Mouse (Mus musculus) limb, embryonic 14.5 days (tissue): ENCODE measurements at regions not wholly inside any gene's neighbourhood (a gene's known extent, or its start where the extent isn't known, plus 50 kb on each side); places are given as distances from the start of the nearest gene placed in this dataset.

Experiments used
- ATAC-seq: fragments of 200-750 bp; cut with Nextera tagmentation; 2 replicates; pipeline ENCODE4 v1.8.0; 2017; ENCODE audit warnings: low read depth, moderate number of reproducible peaks, moderate TSS enrichment; ENCODE audit not compliant: low FRiP score
- DNase-seq: peaks from one replicate; pipeline ENCODE4 v3.0.0-alpha.2; 2015; ENCODE audit warnings: low spot score
- H3K27ac ChIP-seq: fragments of 300-500 bp; sonication (generic); replicated peaks from 2 replicates; pipeline ENCODE4 v1.5.1; 2014; ENCODE audit warnings: low read depth, mild to moderate bottlenecking, low read length, moderate library complexity, mixed read lengths
- H3K27me3 ChIP-seq: fragments of 300-500 bp; sonication (generic); 2 replicates; pipeline ENCODE4 v1.6.1; 2014; ENCODE audit warnings: low read length, mixed read lengths; ENCODE audit not compliant: control insufficient read depth, insufficient read depth
- H3K36me3 ChIP-seq: fragments of 300-500 bp; sonication (generic); 2 replicates; pipeline ENCODE4 v1.6.1; 2014; ENCODE audit warnings: mild to moderate bottlenecking, low read length, moderate library complexity, mixed read lengths; ENCODE audit not compliant: control insufficient read depth, insufficient read depth
- H3K4me1 ChIP-seq: fragments of 300-500 bp; sonication (generic); 2 replicates; pipeline ENCODE4 v1.6.1; 2014; ENCODE audit warnings: antibody characterized with exemption, low read length, mixed read lengths; ENCODE audit not compliant: control insufficient read depth, insufficient read depth
- H3K4me2 ChIP-seq: fragments of 300-500 bp; sonication (generic); replicated peaks from 2 replicates; pipeline ENCODE4 v1.6.1; 2014; ENCODE audit warnings: low read depth, mild to moderate bottlenecking, low read length, moderate library complexity; ENCODE audit not compliant: severe bottlenecking
- H3K4me3 ChIP-seq: fragments of 300-500 bp; sonication (generic); replicated peaks from 2 replicates; pipeline ENCODE4 v1.5.1; 2014; ENCODE audit warnings: low read length
- H3K9ac ChIP-seq: fragments of 300-500 bp; sonication (generic); 2 replicates; pipeline ENCODE4 v1.6.1; 2014; ENCODE audit warnings: mild to moderate bottlenecking, low read depth, low read length, moderate library complexity; ENCODE audit not compliant: severe bottlenecking
- H3K9me3 ChIP-seq: fragments of 300-500 bp; sonication (generic); 2 replicates; pipeline ENCODE4 v1.6.1; 2016; ENCODE audit warnings: low read length; ENCODE audit not compliant: control insufficient read depth
- POLR2A ChIP-seq: fragments of 200-500 bp; IDR thresholded peaks from 2 replicates; pipeline ENCODE4 v1.8.0; 2012; ENCODE audit warnings: inconsistent platforms, mild to moderate bottlenecking, moderate library complexity, borderline replicate concordance; ENCODE audit not compliant: insufficient read depth, insufficient read length; ENCODE audit errors: extremely low read depth
- WGBS: fragments of 180-500 bp; shearing (Covaris S2); extraction: QIAGEN DNeasy Blood & Tissue Kit; methylation state at CpG from one replicate; pipeline ENCODE4 v1.1.7; 2014; 5-methylcytosine and 5-hydroxymethylcytosine counted together

GRCm38 (mm10) chr12:71370091-71370490, 60.4 kb downstream of the Dact1 start:
- H3K9ac ChIP-seq: no peak overlapping the region
- H3K27ac ChIP-seq: no peak overlapping the region
- H3K9me3 ChIP-seq: no peaks in the 10 kb centered on the region
- DNase-seq (no peak), ATAC-seq (no peak)
- no peak overlapping the region for H3K4me2 ChIP-seq
- H3K4me3 ChIP-seq: no peak overlapping the region
- H3K36me3 ChIP-seq: no peaks in the 10 kb centered on the region
- H3K4me1 ChIP-seq: peaks cover 10% of the 10 kb centered on the region; the same call in 1 of the 2 replicates
- TF ChIP-seq POLR2A: no peak
- WGBS: 47% methylated on average over 5 of the region's 5 CpGs
- H3K27me3 ChIP-seq: no peaks in the 10 kb centered on the region

DNA sequence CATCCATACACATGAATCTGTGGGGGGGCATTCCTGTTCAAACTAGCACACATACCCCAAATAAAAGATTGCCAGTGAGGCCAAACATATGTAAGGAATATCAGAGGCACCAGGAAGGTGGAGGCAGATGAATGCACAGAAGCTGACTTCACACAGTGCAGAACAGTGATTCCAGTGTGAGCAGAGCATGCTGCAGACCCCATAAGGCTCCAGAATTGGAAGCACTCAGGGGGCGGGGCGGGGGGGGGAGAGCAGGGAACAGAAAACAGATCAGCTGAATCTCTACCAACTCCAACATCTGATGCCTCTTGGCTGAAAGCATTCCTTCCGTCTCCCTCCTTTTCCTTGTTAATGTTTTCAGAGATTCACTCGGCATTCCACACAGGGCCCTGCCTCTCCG, 62.3 kb downstream of the Dact1 start:
- H3K4me2 ChIP-seq: no peak overlapping the region
- H3K27ac ChIP-seq: no peak overlapping the region
- TF ChIP-seq POLR2A: no peak
- WGBS: 58% methylated on average over 5 of the region's 5 CpGs
- no peaks in the 10 kb centered on the region for H3K36me3 ChIP-seq
- ATAC-seq: no peak
- no peak overlapping the region for H3K4me3 ChIP-seq
- peaks cover 10% of the 10 kb centered on the region; the same call in 1 of the 2 replicates for H3K4me1 ChIP-seq
- DNase-seq: peak; percentile 23
- H3K9ac ChIP-seq: no peak overlapping the region
- no peaks in the 10 kb centered on the region for H3K9me3 ChIP-seq
- peaks cover 4% of the 10 kb centered on the region; the same call in 1 of the 2 replicates for H3K27me3 ChIP-seq

DNA sequence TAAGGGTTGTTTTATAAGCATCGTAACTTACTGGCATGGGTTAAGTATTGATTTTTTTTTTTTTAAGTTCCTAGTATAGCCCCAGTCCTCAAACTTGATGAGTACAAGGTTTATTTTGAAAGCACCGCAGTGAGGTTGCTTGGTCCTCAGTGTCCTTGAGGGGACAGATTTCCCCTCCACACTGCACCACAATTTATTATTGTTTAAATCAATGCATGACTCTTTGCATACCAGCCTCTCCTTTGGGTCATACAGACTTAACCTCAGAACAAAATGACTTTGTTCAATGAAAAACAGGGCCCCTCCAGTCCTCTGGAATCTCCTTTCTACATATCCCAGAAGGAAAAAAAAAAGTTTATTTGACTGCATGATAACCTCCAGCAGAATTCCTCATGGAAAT, 63.9 kb downstream of the Dact1 start:
- H3K36me3 ChIP-seq: no peaks in the 10 kb centered on the region
- H3K27ac ChIP-seq: no peak overlapping the region
- no peak overlapping the region for H3K4me3 ChIP-seq
- no peak for DNase-seq
- H3K4me2 ChIP-seq: no peak overlapping the region
- H3K4me1 ChIP-seq: peaks cover 10% of the 10 kb centered on the region; the same call in 1 of the 2 replicates
- no peak overlapping the region for H3K9ac ChIP-seq
- no peak for TF ChIP-seq POLR2A
- H3K27me3 ChIP-seq: peaks cover 4% of the 10 kb centered on the region; the same call in 1 of the 2 replicates
- 26% methylated on average over 2 of the region's 2 CpGs for WGBS
- ATAC-seq: no peak
- no peaks in the 10 kb centered on the region for H3K9me3 ChIP-seq

DNA sequence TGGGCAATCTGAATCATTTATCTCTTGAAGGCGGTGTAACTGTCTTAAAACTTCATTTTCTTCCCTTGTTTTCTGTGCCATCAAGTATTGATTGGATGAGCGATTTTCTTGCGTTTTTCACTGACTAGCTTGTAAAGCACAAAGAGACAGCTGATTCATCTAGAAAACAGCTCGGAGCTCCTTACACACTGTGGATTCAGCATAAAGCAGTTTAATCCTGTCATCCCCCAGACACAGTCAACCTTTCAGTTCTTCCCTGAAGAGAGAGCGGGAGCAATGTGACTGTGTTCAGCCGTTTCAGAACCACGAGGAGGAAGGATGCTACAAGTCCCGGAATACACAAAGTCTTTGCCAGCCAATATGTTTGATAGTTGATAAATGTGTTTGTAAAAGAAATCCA, 66.8 kb downstream of the Dact1 start:
- no peak for DNase-seq
- Histone ChIP-seq H3K4me2 (no peak overlapping the region), H3K27me3 (peaks cover 4% of the 10 kb centered on the region; the same call in 1 of the 2 replicates), H3K4me1 (peaks cover 10% of the 10 kb centered on the region; the same call in 1 of the 2 replicates), H3K9ac (no peak overlapping the region), H3K9me3 (no peaks in the 10 kb centered on the region), H3K4me3 (no peak overlapping the region), H3K27ac (no peak overlapping the region), H3K36me3 (no peaks in the 10 kb centered on the region)
- TF ChIP-seq POLR2A: no peak
- 63% methylated on average over 8 of the region's 8 CpGs for WGBS
- ATAC-seq: no peak

DNA sequence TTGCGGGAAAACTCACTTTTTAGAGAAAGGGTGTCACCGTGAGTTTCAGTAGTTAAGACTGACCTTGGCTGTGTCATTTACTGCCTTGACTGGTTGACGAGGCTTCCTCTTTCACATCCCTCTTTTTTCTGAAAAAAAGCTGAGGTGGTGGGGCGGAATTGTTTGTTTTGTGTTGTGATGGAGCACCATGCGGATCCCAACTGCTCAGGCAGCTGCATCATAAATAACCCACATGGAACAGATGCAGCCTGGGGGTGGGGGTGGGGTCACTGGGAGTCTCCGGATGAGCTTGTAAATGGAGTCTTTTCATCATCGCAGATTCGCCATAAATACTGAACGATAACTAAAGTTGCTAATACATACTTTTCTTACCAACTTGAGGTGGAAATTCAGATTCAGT, 67.3 kb downstream of the Dact1 start:
- Histone ChIP-seq H3K4me3 (no peak overlapping the region), H3K9ac (no peak overlapping the region), H3K9me3 (no peaks in the 10 kb centered on the region), H3K27ac (no peak overlapping the region), H3K4me1 (peaks cover 7% of the 10 kb centered on the region; the same call in 1 of the 2 replicates), H3K4me2 (0 out of 2 replicates have a peak overlapping the region, but pooled peaks have one; percentile 7), H3K36me3 (no peaks in the 10 kb centered on the region), H3K27me3 (peaks cover 4% of the 10 kb centered on the region; the same call in 1 of the 2 replicates)
- no peak for TF ChIP-seq POLR2A
- ATAC-seq (peak; percentile 75; the same call in 1 of the 2 replicates), DNase-seq (peak; percentile 45)
- WGBS: 20% methylated on average over 9 of the region's 9 CpGs
